Comparison of ENCODE assay signal across 25 mouse cellular contexts in the genomic region with DNA sequence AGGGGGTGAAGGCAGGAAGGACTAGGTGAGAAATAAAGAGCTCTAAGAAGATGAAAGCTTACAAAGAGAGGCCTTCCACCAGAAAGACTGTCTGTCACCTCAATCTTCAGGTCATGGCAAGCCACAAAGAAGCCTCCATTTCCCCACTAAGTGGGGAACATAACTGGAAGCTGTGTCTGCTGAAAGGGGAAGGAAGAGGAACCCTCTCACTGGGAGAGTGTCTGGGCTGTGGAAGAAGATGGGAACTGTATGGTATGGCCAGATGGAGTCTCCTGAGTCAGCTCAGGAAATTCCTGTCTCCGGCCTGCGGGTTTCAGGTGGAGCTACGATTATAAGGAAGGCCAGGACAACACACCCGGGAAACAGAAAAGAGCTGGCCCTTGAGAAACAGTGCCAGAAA.
A peak's percentile ranks its signal among the peaks of the same experiment; 100 is the strongest.
DNase-seq lines count a peak whose midpoint lies in the region; ATAC-seq lines count a peak whose summit lies in the region.
"Had no signal": no experiment of that assay in that cellular context is flagged by ENCODE, and none has a peak within 500 bp of the region (broad histone marks: within the 10 kb centered on the region; RNA-seq: fewer than 3 reads in every experiment).

No protein-coding gene starts in this region.

- 35% methylated on average over 4 of the region's 4 CpGs for WGBS in heart, embryonic 13.5 days
- 72% methylated on average over 4 of the region's 4 CpGs for WGBS in hindbrain, embryonic 10.5 days
- WGBS in forebrain, embryonic 12.5 days = 65% methylated on average over 4 of the region's 4 CpGs

- H3K36me3 ChIP-seq in heart, embryonic 13.5 days = no peaks in the 10 kb centered on the region
- H3K36me3 ChIP-seq in hindbrain, embryonic 10.5 days = no peaks in the 10 kb centered on the region
- no peaks in the 10 kb centered on the region for H3K36me3 ChIP-seq in forebrain, embryonic 12.5 days (replicated peaks)
- H3K36me3 ChIP-seq: embryonic facial prominence, embryonic 15.5 days; kidney, embryonic 15.5 days; limb, embryonic 12.5 days; liver, embryonic 13.5 days; midbrain, embryonic 13.5 days had no signal

- DNase-seq in cerebellum, adult 9-11 months = no peak
- no peak for DNase-seq in heart, postnatal 14 days
- peak; percentile 10 for DNase-seq in thymus, postnatal 4 days
- no peak for DNase-seq in thymus, postnatal 10 days (ENCODE audit: low spot score in 2 of 2)
- no peak for DNase-seq in hindbrain, embryonic 10.5 days (ENCODE audit: low spot score)
- DNase-seq: adrenal gland, postnatal 14 days; cerebellum, postnatal 10 days; embryo, embryonic 11 days; gastrocnemius, postnatal 36 days; kidney, postnatal 4 days; liver, embryonic 13.5 days; lung, adult 2 months; lung, postnatal 14 days had no signal

- H3K9me3 ChIP-seq in heart, embryonic 13.5 days = no peaks in the 10 kb centered on the region
- H3K9me3 ChIP-seq in hindbrain, embryonic 10.5 days = no peaks in the 10 kb centered on the region
- no peaks in the 10 kb centered on the region for H3K9me3 ChIP-seq in forebrain, embryonic 12.5 days
- H3K9me3 ChIP-seq: embryonic facial prominence, embryonic 15.5 days; kidney, embryonic 15.5 days; limb, embryonic 12.5 days; liver, embryonic 13.5 days; megakaryocyte, embryonic 14.5 days; midbrain, embryonic 13.5 days had no signal

- no peak overlapping the region for H3K27ac ChIP-seq in heart, embryonic 13.5 days (replicated peaks)
- no peak overlapping the region for H3K27ac ChIP-seq in hindbrain, embryonic 10.5 days
- no peak overlapping the region for H3K27ac ChIP-seq in forebrain, embryonic 12.5 days
- H3K27ac ChIP-seq: embryonic facial prominence, embryonic 15.5 days; hindbrain, embryonic 14.5 days; kidney, embryonic 15.5 days; limb, embryonic 12.5 days; liver, embryonic 13.5 days; midbrain, embryonic 13.5 days had no signal

- no peak overlapping the region for H3K4me3 ChIP-seq in heart, embryonic 13.5 days
- H3K4me3 ChIP-seq in hindbrain, embryonic 10.5 days = no peak overlapping the region
- no peak overlapping the region for H3K4me3 ChIP-seq in forebrain, embryonic 12.5 days (replicated peaks)
- H3K4me3 ChIP-seq: embryonic facial prominence, embryonic 15.5 days; kidney, embryonic 15.5 days; limb, embryonic 12.5 days; liver, embryonic 13.5 days; midbrain, embryonic 13.5 days had no signal

- H3K4me2 ChIP-seq in heart, embryonic 13.5 days = no peak overlapping the region
- no peak overlapping the region for H3K4me2 ChIP-seq in forebrain, embryonic 12.5 days
- H3K4me2 ChIP-seq: embryonic facial prominence, embryonic 15.5 days; hindbrain, embryonic 14.5 days; kidney, embryonic 15.5 days; limb, embryonic 12.5 days; liver, embryonic 13.5 days; midbrain, embryonic 13.5 days had no signal

- ATAC-seq in cerebellum, adult (ENCODE audit: insufficient number of reproducible peaks, low FRiP score, low TSS enrichment) = peak; percentile 56; the same call in 1 of the 2 replicates
- no peak for ATAC-seq in heart, embryonic 13.5 days (ENCODE audit: extremely low read depth, insufficient number of reproducible peaks, low FRiP score, low TSS enrichment)
- ATAC-seq in forebrain, embryonic 12.5 days (ENCODE audit: low FRiP score) = no peak
- ATAC-seq: activated CD4-positive, CD25-positive, alpha-beta regulatory T cell, adult 4 months; forebrain, embryonic 16.5 days; inflammation-experienced regulatory T-cells, adult 6 months; midbrain, embryonic 13.5 days had no signal

- peaks cover 22% of the 10 kb centered on the region for H3K4me1 ChIP-seq in heart, embryonic 13.5 days
- 0 out of 2 replicates have a peak, but pooled peaks cover 4% of the 10 kb centered on the region for H3K4me1 ChIP-seq in hindbrain, embryonic 10.5 days (replicated peaks)
- no peaks in the 10 kb centered on the region; the same call in 1 of the 2 replicates for H3K4me1 ChIP-seq in forebrain, embryonic 12.5 days
- H3K4me1 ChIP-seq: limb, embryonic 12.5 days; midbrain, embryonic 13.5 days had no signal

- no peaks in the 10 kb centered on the region for H3K27me3 ChIP-seq in heart, embryonic 13.5 days (replicated peaks)
- H3K27me3 ChIP-seq in hindbrain, embryonic 10.5 days (ENCODE audit: insufficient read depth, poor library complexity, severe bottlenecking) = no peaks in the 10 kb centered on the region
- H3K27me3 ChIP-seq in forebrain, embryonic 12.5 days = no peaks in the 10 kb centered on the region
- H3K27me3 ChIP-seq: embryonic facial prominence, embryonic 15.5 days; kidney, embryonic 15.5 days; limb, embryonic 12.5 days; liver, embryonic 13.5 days; megakaryocyte, embryonic 14.5 days; midbrain, embryonic 13.5 days had no signal

- H3K9ac ChIP-seq in heart, embryonic 13.5 days = peak overlapping the region; percentile 6; the same call in 1 of the 2 replicates
- H3K9ac ChIP-seq in forebrain, embryonic 12.5 days = no peak overlapping the region
- H3K9ac ChIP-seq: embryonic facial prominence, embryonic 15.5 days; hindbrain, embryonic 14.5 days; kidney, embryonic 15.5 days; limb, embryonic 12.5 days; liver, embryonic 13.5 days; midbrain, embryonic 13.5 days had no signal

- intact Hi-C loops in heart, postnatal 14 days (cut with DNase I) = no loop called here
